Mouse (Mus musculus): ENCODE results near the gene Itgb5. TPM values are rescaled to one million over a fixed set of nuclear protein-coding genes. Genes with fewer than 3 reads are reported as not detected.

The Itgb5 gene
- polyA plus RNA-seq, 1 experiment: 0.13 TPM

DNA sequence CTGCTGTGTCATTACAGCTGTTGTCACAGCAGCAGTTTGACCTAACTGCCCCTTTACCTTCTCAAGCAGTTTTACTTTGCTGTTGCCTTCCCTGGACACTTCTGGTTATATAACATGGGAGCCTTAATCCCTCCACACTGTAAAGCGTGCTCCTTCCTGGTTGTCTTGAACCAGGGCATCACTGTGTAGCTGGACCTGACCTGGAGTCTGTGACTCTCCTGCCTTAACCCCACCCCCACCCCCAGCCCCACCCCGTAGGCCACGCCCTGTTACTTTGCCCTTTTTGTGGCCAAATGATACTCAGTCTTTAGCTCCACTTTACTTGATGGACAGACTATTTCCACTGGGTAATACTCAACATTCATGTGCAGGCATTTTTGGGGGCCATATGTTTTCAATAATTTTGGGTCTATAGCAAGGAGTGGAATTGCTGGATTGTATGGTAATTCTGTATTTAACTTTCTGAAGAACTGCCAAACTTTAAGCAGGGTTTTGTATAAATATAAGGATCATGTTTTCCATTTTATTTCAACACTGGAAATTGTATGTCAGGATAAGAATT lies 40.8 kb downstream of the Itgb5 start:
- Histone ChIP-seq H3K4me3 (replicated peaks) (no peak overlapping the region), H3K9me3 (ENCODE audit: control insufficient read depth, low read length) (no peaks in the 10 kb centered on the region), H3K36me3 (ENCODE audit: control insufficient read depth) (no peaks in the 10 kb centered on the region), H3K4me1 (ENCODE audit: control insufficient read depth) (no peaks in the 10 kb centered on the region), H3K27me3 (ENCODE audit: control insufficient read depth) (no peaks in the 10 kb centered on the region)
- TF ChIP-seq TAL1 (IDR thresholded peaks at IDR 0.05; ENCODE audit: low read length) (no peak), GATA1 (IDR thresholded peaks at IDR 0.05; ENCODE audit: low read length) (no peak)

DNA sequence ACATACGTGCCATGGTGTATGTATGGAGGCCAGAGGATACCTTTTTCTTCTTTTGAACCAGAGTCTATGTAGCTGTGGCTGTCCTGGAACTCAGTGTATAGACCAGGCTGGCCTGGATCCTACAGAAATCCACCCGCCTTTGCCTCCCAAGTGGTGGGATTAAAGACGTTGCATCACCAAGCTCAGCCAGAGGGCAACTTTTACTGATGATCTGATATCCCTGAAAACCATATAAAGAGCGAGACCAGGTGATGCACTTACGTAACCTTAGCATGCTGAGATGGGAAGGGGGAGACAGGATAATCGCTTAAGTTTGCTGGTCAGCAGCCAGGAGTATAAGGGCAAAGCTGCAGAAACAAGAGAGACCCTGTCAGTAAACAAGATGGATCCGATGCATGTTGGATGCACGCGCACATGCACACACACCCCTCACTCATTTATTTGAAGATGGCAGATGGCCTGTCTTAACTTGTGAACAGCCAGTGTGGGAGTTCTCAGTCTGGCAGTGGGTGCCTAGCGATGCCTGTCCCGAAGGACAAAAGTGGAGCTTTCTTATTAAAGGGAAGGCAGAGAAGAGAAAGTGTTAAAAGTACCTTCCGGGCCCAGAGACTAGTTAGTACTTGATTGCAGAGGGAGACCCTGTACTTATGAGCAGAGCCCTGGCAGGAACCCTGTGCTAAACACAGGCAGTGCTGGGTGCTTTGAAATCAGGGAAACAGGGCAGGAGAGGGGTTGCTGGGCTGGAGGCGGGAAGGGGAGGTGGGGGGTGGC lies 41.7 kb downstream of the Itgb5 start:
- Histone ChIP-seq H3K9me3 (ENCODE audit: control insufficient read depth, low read length) (no peaks in the 10 kb centered on the region), H3K4me3 (replicated peaks) (no peak overlapping the region), H3K4me1 (ENCODE audit: control insufficient read depth) (no peaks in the 10 kb centered on the region), H3K36me3 (ENCODE audit: control insufficient read depth) (no peaks in the 10 kb centered on the region), H3K27me3 (ENCODE audit: control insufficient read depth) (no peaks in the 10 kb centered on the region)
- TF ChIP-seq TAL1 (IDR thresholded peaks at IDR 0.05; ENCODE audit: low read length) (no peak), GATA1 (IDR thresholded peaks at IDR 0.05; ENCODE audit: low read length) (no peak)

DNA sequence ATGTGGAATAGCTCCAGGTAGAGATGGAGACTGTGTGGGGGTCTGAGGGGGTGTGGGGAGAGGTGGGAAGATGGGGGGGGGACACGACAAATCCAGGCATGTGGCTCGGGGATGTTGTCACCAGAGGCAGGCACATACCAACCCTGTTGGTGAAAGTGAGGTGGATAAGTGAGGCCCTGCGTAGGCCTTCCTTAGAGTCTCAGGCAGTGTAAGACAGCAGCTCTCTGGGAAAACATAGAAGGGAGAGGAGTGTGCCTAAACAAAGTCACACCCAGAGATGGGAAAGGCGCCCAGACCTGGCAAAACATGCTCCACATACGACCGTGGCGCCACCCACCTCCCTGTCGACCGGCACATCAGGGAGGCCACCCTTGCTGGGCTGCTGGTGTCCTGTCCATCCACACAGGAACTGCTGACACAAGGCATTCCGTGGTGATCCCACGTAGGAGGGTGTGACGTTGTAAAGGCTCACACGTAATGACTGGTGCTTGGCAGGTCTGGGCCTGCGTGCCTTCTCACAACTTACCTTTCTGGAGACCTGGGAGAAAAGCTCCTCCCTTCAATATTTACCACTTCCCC lies 42.5 kb downstream of the Itgb5 start:
- Histone ChIP-seq H3K27me3 (ENCODE audit: control insufficient read depth) (no peaks in the 10 kb centered on the region), H3K4me3 (replicated peaks) (no peak overlapping the region), H3K4me1 (ENCODE audit: control insufficient read depth) (no peaks in the 10 kb centered on the region), H3K36me3 (ENCODE audit: control insufficient read depth) (no peaks in the 10 kb centered on the region), H3K9me3 (ENCODE audit: control insufficient read depth, low read length) (no peaks in the 10 kb centered on the region)
- TF ChIP-seq TAL1 (IDR thresholded peaks at IDR 0.05; ENCODE audit: low read length) (no peak), GATA1 (IDR thresholded peaks at IDR 0.05; ENCODE audit: low read length) (no peak)

DNA sequence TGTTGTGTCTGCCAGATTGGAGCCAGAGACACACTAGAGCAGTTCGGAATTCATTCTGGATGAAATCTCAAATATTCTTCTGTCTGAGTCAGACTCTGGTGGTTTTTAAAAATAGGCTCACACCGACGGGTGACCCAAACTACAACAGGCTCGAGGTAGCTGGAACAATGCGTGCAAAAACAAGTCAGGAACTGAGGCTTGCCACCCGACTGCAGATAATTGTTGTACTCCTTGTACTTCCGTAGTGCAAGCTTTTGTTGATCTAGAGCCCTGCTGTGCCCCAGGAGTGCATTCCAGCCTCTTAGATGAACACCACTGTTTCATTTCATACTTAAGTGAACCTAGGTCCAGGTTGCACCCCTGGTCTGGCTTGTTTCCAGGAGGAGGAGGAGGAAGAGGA lies 43.8 kb downstream of the Itgb5 start:
- H3K4me3 ChIP-seq (replicated peaks): no peak overlapping the region
- H3K27me3 ChIP-seq (ENCODE audit: control insufficient read depth): no peaks in the 10 kb centered on the region
- H3K36me3 ChIP-seq (ENCODE audit: control insufficient read depth): no peaks in the 10 kb centered on the region
- no peaks in the 10 kb centered on the region for H3K4me1 ChIP-seq (ENCODE audit: control insufficient read depth)
- TF ChIP-seq GATA1 (IDR thresholded peaks at IDR 0.05; ENCODE audit: low read length) (no peak), TAL1 (IDR thresholded peaks at IDR 0.05; ENCODE audit: low read length) (no peak)
- no peaks in the 10 kb centered on the region for H3K9me3 ChIP-seq (ENCODE audit: control insufficient read depth, low read length)

DNA sequence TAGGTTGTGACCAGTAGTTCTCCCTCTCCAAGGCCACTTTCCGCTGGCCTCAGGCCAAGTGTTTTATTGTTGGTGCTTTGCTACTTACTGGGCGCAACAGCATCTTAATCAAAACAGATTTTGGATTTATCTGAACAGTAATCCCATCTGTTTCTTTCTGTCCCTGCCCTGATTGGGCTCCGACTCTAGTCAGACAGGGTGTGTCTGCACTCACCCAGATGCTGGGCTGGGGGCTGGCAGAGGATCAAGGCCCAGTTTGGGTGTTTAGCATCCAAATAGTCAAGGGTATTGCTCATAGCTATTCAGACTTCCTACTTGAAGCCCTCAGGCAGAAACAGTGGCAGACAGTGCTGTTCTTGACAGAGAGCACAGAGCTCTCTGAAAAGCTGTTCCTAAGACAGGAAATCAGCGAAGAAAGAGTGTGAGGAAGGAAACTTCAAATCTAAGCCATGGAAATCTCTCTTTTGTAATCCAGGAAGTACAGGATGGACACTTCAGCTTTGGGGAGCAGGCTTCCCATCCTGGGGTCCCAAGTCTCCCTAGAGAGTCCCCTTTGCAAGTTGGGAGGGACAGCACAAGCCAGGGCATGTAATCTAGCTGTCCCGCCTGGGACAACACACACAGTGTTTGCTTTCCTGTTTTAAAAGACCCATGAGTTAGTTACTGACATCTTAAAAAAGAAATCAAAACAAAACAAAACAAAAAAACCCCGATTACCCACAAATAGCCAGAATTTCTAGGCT lies 48.7 kb downstream of the Itgb5 start:
- Histone ChIP-seq H3K36me3 (ENCODE audit: control insufficient read depth) (no peaks in the 10 kb centered on the region), H3K4me3 (replicated peaks) (no peak overlapping the region), H3K4me1 (ENCODE audit: control insufficient read depth) (no peaks in the 10 kb centered on the region), H3K27me3 (ENCODE audit: control insufficient read depth) (no peaks in the 10 kb centered on the region), H3K9me3 (ENCODE audit: control insufficient read depth, low read length) (no peaks in the 10 kb centered on the region)
- TF ChIP-seq GATA1 (IDR thresholded peaks at IDR 0.05; ENCODE audit: low read length): no peak
- TF ChIP-seq TAL1 (IDR thresholded peaks at IDR 0.05; ENCODE audit: low read length): no peak

DNA sequence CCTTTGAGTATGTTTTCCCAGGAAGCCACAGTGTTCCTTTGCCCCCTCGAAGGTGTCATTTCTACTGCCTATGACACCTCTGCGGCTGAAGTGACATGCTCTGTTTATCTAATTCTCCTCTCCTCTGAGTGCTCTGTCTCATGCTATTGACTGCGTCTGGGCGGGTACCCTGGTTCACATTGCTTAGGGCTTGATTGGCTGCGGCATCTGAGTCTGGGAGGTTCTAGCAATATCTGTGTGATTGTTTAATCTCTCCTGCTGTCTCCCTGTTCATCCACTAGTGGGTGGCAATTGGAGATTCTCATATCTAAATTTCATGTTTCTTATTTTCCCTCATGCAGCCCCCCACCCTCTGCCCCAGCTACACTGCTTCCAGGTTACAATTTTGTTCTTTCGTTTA lies 49.6 kb downstream of the Itgb5 start:
- H3K9me3 ChIP-seq (ENCODE audit: control insufficient read depth, low read length): no peaks in the 10 kb centered on the region
- no peaks in the 10 kb centered on the region for H3K27me3 ChIP-seq (ENCODE audit: control insufficient read depth)
- no peaks in the 10 kb centered on the region for H3K4me1 ChIP-seq (ENCODE audit: control insufficient read depth)
- H3K4me3 ChIP-seq (replicated peaks): no peak overlapping the region
- no peaks in the 10 kb centered on the region for H3K36me3 ChIP-seq (ENCODE audit: control insufficient read depth)
- no peak for TF ChIP-seq TAL1 (IDR thresholded peaks at IDR 0.05; ENCODE audit: low read length)
- no peak for TF ChIP-seq GATA1 (IDR thresholded peaks at IDR 0.05; ENCODE audit: low read length)

DNA sequence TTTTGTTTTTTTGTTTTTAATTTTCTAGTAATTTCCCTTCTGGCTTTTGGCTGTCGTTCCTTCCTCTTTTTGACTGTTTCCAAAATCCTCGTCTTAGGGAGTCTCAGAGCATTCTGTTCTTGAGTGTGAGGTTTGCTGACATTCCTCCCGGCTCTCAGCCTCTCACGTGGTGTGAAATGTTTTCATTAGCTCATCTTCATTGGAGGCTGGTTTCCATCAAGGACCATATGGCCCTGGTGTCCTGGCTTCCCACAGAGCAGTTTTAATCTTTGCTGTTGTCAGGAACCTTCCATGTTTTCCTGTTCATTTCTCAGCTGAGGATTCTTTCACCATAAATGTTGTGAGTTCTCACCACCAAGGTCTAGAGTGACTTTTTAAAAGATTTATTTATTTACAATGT lies 50.1 kb downstream of the Itgb5 start:
- TF ChIP-seq TAL1 (IDR thresholded peaks at IDR 0.05; ENCODE audit: low read length) (no peak), GATA1 (IDR thresholded peaks at IDR 0.05; ENCODE audit: low read length) (no peak)
- Histone ChIP-seq H3K4me3 (replicated peaks) (no peak overlapping the region), H3K9me3 (ENCODE audit: control insufficient read depth, low read length) (no peaks in the 10 kb centered on the region), H3K27me3 (ENCODE audit: control insufficient read depth) (no peaks in the 10 kb centered on the region), H3K4me1 (ENCODE audit: control insufficient read depth) (no peaks in the 10 kb centered on the region), H3K36me3 (ENCODE audit: control insufficient read depth) (no peaks in the 10 kb centered on the region)

DNA sequence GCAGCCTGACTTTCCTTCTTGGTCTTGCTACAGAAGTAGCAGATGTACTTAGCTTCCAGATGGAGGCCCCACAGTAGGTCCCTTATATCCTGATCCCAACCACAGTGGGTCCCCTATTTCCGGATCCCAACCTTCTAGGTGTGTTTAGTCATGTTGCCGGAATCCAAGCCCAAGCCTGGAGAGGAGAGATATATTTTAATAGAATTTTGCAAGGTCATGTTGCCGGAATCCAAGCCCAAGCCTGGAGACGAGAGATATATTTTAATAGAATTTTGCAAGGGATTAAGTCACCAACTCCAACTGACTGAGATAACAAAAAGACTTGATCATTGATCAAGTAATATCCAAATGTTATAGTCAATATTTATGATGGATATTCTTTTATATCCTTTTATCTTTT lies 51.3 kb downstream of the Itgb5 start:
- no peaks in the 10 kb centered on the region for H3K9me3 ChIP-seq (ENCODE audit: control insufficient read depth, low read length)

DNA sequence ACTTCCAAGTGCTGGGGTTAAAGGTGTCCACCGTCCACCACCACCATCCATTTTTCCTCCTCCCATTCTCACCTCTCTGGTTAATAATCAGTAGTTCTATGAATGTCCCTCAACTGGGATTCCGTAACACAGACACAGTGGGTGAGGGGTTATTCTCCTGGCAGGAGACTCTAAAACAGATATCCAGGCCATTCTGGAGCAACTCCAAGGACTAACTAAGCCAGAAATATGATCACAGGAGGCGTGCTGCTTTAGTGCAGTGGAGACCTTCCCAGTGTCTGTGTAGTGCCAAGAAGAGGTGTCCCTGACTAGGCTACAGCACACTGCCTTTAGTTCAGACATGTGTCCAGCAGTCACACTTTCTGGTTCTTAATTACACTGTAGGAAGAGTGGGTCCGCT lies 53.1 kb downstream of the Itgb5 start:
- no peaks in the 10 kb centered on the region for H3K36me3 ChIP-seq (ENCODE audit: control insufficient read depth)
- no peaks in the 10 kb centered on the region for H3K27me3 ChIP-seq (ENCODE audit: control insufficient read depth)
- H3K9me3 ChIP-seq (ENCODE audit: control insufficient read depth, low read length): no peaks in the 10 kb centered on the region
- no peak overlapping the region for H3K4me3 ChIP-seq (replicated peaks)
- TF ChIP-seq TAL1 (IDR thresholded peaks at IDR 0.05; ENCODE audit: low read length) (no peak), GATA1 (IDR thresholded peaks at IDR 0.05; ENCODE audit: low read length) (no peak)
- no peaks in the 10 kb centered on the region for H3K4me1 ChIP-seq (ENCODE audit: control insufficient read depth)

More for the DNA sequence above, 51.3 kb downstream of the Itgb5 start:
- H3K36me3 ChIP-seq (ENCODE audit: control insufficient read depth): no peaks in the 10 kb centered on the region
- no peak for TF ChIP-seq GATA1 (IDR thresholded peaks at IDR 0.05; ENCODE audit: low read length)
- no peaks in the 10 kb centered on the region for H3K4me1 ChIP-seq (ENCODE audit: control insufficient read depth)
- H3K4me3 ChIP-seq (replicated peaks): no peak overlapping the region
- no peaks in the 10 kb centered on the region for H3K27me3 ChIP-seq (ENCODE audit: control insufficient read depth)

Data from erythroblast, embryonic 14.5 days (primary cell).